Mouse (Mus musculus): ENCODE results near the gene Scube1. TPM values are rescaled to one million over a fixed set of nuclear protein-coding genes. Genes with fewer than 3 reads are reported as not detected.

Scube1 gene
- polyA plus RNA-seq, 1 experiment, result not detected

DNA sequence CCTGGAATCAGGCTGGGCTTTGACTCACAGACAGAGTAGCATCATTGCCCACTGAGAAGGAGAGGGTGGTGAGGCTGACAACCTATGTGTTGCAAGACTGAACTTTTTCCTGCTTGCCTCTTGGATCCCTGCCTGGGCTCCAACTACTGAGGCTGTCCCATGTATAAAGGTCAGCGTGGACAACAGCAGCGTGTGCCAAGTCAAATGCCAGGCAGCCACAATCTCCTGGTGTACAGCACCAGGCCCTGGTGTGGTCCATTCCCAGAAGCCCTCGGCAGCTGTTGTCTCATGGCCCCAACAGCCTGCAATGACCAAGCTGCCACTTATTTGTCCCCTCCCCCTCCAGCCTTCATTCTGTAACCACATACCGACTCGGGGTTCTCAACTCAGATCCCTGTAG is 153.2 kb downstream of the Scube1 start:
- Histone ChIP-seq H3K27me3 (ENCODE audit: control insufficient read depth) (no peaks in the 10 kb centered on the region), H3K36me3 (ENCODE audit: control insufficient read depth) (peaks cover 88% of the 10 kb centered on the region), H3K4me3 (replicated peaks) (no peak overlapping the region), H3K9me3 (ENCODE audit: control insufficient read depth, low read length) (no peaks in the 10 kb centered on the region), H3K4me1 (ENCODE audit: control insufficient read depth) (peaks cover 51% of the 10 kb centered on the region)
- TF ChIP-seq GATA1 (IDR thresholded peaks at IDR 0.05; ENCODE audit: low read length), result no peak

DNA sequence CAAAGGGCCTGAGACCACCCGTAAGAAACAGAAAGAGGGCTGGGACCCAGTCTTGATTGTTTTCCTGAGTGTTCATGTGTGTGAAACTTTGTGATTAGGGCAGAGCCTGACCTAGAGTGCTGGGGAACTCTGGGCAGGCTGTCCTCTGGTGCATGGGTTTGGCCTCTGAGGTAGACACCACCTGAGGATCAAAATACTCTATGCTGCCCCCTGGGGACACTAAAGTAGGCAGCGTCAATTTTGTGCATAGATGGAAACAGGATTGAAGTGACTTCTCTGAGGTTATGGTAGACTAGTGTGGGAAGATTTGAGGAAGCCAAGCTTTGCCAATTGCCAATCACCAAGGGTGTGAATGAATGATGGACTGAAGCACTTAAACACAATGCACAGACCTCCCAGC is 154.2 kb downstream of the Scube1 start:
- Histone ChIP-seq H3K4me3 (replicated peaks) (no peak overlapping the region), H3K27me3 (ENCODE audit: control insufficient read depth) (no peaks in the 10 kb centered on the region), H3K9me3 (ENCODE audit: control insufficient read depth, low read length) (no peaks in the 10 kb centered on the region), H3K36me3 (ENCODE audit: control insufficient read depth) (peaks cover 87% of the 10 kb centered on the region), H3K4me1 (ENCODE audit: control insufficient read depth) (peaks cover 60% of the 10 kb centered on the region)
- TF ChIP-seq TAL1 (IDR thresholded peaks at IDR 0.05; ENCODE audit: low read length), result no peak
- TF ChIP-seq GATA1 (IDR thresholded peaks at IDR 0.05; ENCODE audit: low read length), result no peak

DNA sequence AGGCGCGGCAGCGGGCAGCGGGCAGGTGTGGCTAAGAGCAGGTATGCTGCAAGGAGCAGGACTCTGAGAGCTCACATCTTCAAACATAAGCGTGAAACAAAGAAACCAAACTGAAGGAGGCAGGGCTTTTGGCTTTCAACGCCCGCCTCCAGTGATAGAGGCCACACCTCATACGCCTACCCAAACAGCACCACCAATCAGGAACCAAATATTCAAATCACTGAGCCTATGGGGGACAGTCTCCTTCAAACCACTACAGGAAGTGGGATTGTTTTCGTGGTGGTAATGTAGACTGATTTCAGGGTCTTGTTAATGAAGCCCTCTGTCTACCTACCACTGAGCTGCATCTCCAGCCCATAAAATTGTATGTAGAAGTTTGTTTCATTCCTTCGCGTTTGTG is 155.1 kb downstream of the Scube1 start:
- Histone ChIP-seq H3K4me3 (replicated peaks) (no peak overlapping the region), H3K36me3 (ENCODE audit: control insufficient read depth) (peaks cover 80% of the 10 kb centered on the region), H3K4me1 (ENCODE audit: control insufficient read depth) (peaks cover 69% of the 10 kb centered on the region), H3K27me3 (ENCODE audit: control insufficient read depth) (no peaks in the 10 kb centered on the region), H3K9me3 (ENCODE audit: control insufficient read depth, low read length) (no peaks in the 10 kb centered on the region)
- TF ChIP-seq TAL1 (IDR thresholded peaks at IDR 0.05; ENCODE audit: low read length), result no peak
- no peak for TF ChIP-seq GATA1 (IDR thresholded peaks at IDR 0.05; ENCODE audit: low read length)

DNA sequence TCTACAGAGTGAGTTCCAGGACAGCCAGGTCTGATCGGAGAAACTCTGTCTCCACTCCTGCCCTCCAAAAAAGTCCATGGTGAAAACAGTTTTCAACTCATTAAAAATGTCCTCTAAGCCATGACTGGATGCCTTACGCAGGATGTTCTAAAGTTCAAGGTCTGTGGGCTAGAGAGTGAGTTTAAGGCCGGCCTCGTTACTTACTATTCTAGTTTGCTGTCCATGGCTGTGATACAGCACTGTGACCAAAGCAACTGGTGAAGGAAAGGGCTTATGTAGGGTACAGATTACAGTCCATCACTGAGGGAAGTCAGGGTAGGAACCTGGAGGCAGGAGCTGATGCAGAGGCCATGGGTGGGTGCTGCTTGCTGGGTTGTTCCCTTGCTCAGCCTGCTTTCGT is 156.3 kb downstream of the Scube1 start:
- Histone ChIP-seq H3K4me3 (replicated peaks) (no peak overlapping the region), H3K9me3 (ENCODE audit: control insufficient read depth, low read length) (no peaks in the 10 kb centered on the region), H3K27me3 (ENCODE audit: control insufficient read depth) (no peaks in the 10 kb centered on the region), H3K36me3 (ENCODE audit: control insufficient read depth) (peaks cover 68% of the 10 kb centered on the region), H3K4me1 (ENCODE audit: control insufficient read depth) (peaks cover 74% of the 10 kb centered on the region)
- TF ChIP-seq GATA1 (IDR thresholded peaks at IDR 0.05; ENCODE audit: low read length) (no peak), TAL1 (IDR thresholded peaks at IDR 0.05; ENCODE audit: low read length) (no peak)

DNA sequence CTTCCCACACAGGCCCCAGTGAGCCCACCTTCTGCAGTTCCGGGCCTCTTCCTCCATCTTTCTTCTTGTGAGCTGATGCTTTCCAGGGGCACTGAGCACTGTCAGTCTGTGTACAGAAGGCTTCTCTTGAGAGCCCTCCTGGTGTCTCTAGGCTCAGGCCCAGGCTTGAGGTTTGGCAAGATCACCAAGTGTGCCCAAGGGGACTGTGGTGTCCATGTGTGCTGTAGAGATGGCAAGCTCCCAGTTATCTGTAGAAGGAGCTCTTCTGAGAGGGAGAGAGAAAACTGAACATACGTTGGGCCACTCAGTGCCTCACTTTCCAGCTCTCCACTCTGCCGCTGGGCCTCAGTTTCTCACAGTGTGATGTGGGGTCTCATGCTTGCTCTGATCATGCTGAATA is 157.1 kb downstream of the Scube1 start:
- H3K36me3 ChIP-seq (ENCODE audit: control insufficient read depth), result peaks cover 63% of the 10 kb centered on the region
- H3K27me3 ChIP-seq (ENCODE audit: control insufficient read depth), result no peaks in the 10 kb centered on the region
- no peaks in the 10 kb centered on the region for H3K9me3 ChIP-seq (ENCODE audit: control insufficient read depth, low read length)
- no peak overlapping the region for H3K4me3 ChIP-seq (replicated peaks)
- TF ChIP-seq GATA1 (IDR thresholded peaks at IDR 0.05; ENCODE audit: low read length), result no peak
- no peak for TF ChIP-seq TAL1 (IDR thresholded peaks at IDR 0.05; ENCODE audit: low read length)
- peaks cover 82% of the 10 kb centered on the region for H3K4me1 ChIP-seq (ENCODE audit: control insufficient read depth)

DNA sequence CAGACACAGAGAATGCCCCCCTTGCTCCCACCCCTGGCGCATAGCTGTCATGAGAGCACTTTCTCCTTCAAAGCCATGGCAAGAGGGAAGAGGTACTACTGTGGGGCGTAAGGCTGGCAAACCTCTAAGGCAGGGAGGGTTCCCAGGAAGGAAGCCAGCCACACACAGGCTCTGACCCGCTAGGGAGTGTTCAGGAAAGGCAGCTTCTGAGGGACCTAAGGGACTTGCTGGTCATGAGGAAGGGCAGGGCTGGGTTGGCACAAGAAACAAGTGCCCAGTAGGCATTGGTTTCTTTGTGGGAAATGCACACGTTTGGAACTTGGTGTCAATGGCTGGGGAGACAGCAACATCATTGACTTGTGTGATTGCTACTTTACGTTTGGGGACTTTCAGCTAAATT is 158.8 kb downstream of the Scube1 start:
- H3K4me3 ChIP-seq (replicated peaks), result peak overlapping the region; percentile 65
- TF ChIP-seq TAL1 (IDR thresholded peaks at IDR 0.05; ENCODE audit: low read length), result no peak
- TF ChIP-seq GATA1 (IDR thresholded peaks at IDR 0.05; ENCODE audit: low read length), result no peak
- H3K36me3 ChIP-seq (ENCODE audit: control insufficient read depth), result peaks cover 47% of the 10 kb centered on the region
- H3K9me3 ChIP-seq (ENCODE audit: control insufficient read depth, low read length), result no peaks in the 10 kb centered on the region
- H3K27me3 ChIP-seq (ENCODE audit: control insufficient read depth), result no peaks in the 10 kb centered on the region
- peaks cover 86% of the 10 kb centered on the region for H3K4me1 ChIP-seq (ENCODE audit: control insufficient read depth)

DNA sequence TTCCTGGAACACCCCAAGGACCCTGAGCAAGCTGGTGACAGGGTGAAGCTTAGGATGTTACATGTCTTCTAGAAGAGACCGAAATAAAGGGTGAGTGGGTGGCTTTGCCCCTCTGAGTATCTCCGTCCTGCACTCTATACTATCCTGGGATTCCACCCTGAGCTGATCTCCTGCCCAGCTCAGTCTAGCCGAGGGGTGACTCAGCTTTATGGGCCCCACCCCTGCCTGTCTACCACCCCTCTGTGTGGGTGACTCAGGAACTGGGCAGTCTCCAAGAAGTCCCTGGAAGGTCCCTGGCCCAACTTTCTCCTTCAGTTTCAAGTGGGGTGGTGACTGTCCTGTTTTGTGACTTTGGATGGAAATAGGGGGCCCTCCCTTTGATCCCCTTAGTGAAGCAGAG is 159.4 kb downstream of the Scube1 start:
- Histone ChIP-seq H3K9me3 (ENCODE audit: control insufficient read depth, low read length) (no peaks in the 10 kb centered on the region), H3K27me3 (ENCODE audit: control insufficient read depth) (no peaks in the 10 kb centered on the region), H3K36me3 (ENCODE audit: control insufficient read depth) (peaks cover 41% of the 10 kb centered on the region), H3K4me1 (ENCODE audit: control insufficient read depth) (peaks cover 84% of the 10 kb centered on the region), H3K4me3 (replicated peaks) (peak overlapping the region; percentile 65)
- no peak for TF ChIP-seq GATA1 (IDR thresholded peaks at IDR 0.05; ENCODE audit: low read length)
- no peak for TF ChIP-seq TAL1 (IDR thresholded peaks at IDR 0.05; ENCODE audit: low read length)

DNA sequence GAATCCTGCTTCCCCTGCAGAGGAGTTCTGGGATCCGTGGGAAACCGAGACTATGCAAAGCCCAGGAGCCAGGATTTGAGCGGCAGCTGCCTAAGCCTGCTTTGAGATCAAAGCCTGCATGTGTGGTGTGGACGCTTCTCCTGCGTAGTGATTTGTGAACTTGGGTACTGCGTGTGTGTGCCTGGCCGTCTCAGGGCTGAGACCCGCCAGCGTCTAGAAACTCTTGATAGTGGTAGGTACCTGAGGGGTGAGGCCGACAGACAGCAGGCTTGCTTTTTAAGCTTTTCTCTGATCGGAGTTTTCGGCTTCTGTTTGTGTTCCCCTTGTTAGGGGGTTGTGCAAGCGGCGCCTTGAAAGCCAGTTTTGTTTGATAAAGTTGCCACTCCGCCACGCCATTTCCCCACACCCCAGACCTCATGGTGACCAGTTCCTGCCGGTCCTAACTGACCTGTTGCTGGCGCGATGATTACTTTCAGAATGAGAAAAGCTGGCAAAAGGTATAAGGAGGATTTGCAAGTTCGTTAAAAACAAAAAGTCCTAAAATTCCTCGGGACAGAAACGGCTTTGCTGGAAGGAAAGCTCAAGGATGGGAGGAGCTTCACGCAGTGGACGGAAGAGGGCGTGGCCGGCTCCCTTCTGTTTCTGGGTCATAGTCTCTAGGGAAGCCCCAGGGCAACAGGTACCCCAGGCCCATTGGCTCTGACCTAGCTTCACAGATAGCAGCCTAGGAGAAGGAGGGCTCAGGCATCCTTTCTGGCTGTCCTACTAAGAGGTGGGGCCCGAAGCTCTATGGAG is 160.8 kb downstream of the Scube1 start:
- TF ChIP-seq TAL1 (IDR thresholded peaks at IDR 0.05; ENCODE audit: low read length) (no peak), GATA1 (IDR thresholded peaks at IDR 0.05; ENCODE audit: low read length) (no peak)
- Histone ChIP-seq H3K9me3 (ENCODE audit: control insufficient read depth, low read length) (no peaks in the 10 kb centered on the region), H3K4me1 (ENCODE audit: control insufficient read depth) (peaks cover 73% of the 10 kb centered on the region), H3K4me3 (replicated peaks) (peak overlapping the region; percentile 65), H3K27me3 (ENCODE audit: control insufficient read depth) (no peaks in the 10 kb centered on the region), H3K36me3 (ENCODE audit: control insufficient read depth) (peaks cover 32% of the 10 kb centered on the region)

DNA sequence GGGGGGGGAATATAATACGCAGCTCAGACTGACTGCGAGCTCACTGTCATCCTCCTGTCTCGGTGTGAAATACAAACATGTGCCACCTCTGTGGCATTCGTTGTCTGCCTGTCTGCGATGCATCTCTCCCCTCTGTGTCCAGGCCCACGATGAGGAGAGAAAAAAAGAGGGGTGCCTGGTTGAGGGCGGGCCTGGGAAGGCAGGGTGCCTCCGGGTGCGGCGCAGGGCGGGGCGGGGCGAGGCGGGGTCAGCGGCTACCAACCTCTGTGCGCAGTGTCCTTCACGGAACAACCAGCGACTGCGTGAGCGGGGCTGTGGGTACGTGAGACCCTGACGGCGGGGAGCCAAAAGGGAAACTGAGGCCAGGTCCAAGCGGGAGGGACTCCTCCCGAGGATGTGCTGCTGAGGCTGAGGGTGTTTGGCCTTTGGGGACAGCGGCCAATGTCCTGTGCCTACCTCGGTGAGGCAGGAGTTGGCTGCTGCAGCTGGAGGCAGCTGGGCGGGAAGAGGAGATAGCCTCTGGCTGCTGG is 161.4 kb downstream of the Scube1 start, which contains the start of the genes Tspo and Mcat:
Tspo (plus strand) TSS at position 266 of the 530 bp plus-strand sequence.
Mcat (minus strand) TSS at position 461 of the 530 bp plus-strand sequence.
- Histone ChIP-seq H3K27me3 (ENCODE audit: control insufficient read depth) (no peaks in the 10 kb centered on the region), H3K4me1 (ENCODE audit: control insufficient read depth) (peaks cover 67% of the 10 kb centered on the region), H3K9me3 (ENCODE audit: control insufficient read depth, low read length) (no peaks in the 10 kb centered on the region), H3K36me3 (ENCODE audit: control insufficient read depth) (peaks cover 28% of the 10 kb centered on the region), H3K4me3 (replicated peaks) (peak within 1 kb of the TSS; percentile 65)
- TF ChIP-seq TAL1 (IDR thresholded peaks at IDR 0.05; ENCODE audit: low read length), result no peak
- TF ChIP-seq GATA1 (IDR thresholded peaks at IDR 0.05; ENCODE audit: low read length), result no peak

All from erythroblast, embryonic 14.5 days (primary cell).